Mouse (Mus musculus) embryonic facial prominence, embryonic 13.5 days (tissue): ENCODE measurements around the gene Abcc10. TPM values are rescaled to one million over a fixed set of nuclear protein-coding genes. Genes with fewer than 3 reads are reported as not detected.

ENCODE experiments used
- ATAC-seq: fragments of 200-750 bp; cut with Nextera tagmentation; 2 replicates; pipeline ENCODE4 v1.8.0; 2017; ENCODE audit warnings: low read depth; ENCODE audit not compliant: insufficient number of reproducible peaks, insufficient read depth, low FRiP score, low TSS enrichment
- H3K27ac ChIP-seq: fragments of 300-500 bp; sonication (generic); 2 replicates; pipeline ENCODE4 v1.5.1; 2015; ENCODE audit warnings: moderate library complexity, mild to moderate bottlenecking, inconsistent platforms
- H3K27me3 ChIP-seq: fragments of 300-500 bp; sonication (generic); 2 replicates; pipeline ENCODE4 v1.6.1; 2015; ENCODE audit warnings: mild to moderate bottlenecking, inconsistent platforms
- H3K36me3 ChIP-seq: fragments of 300-500 bp; sonication (generic); 2 replicates; pipeline ENCODE4 v1.6.1; 2015; ENCODE audit warnings: mild to moderate bottlenecking, inconsistent platforms
- H3K4me1 ChIP-seq: fragments of 300-500 bp; sonication (generic); 2 replicates; pipeline ENCODE4 v1.6.1; 2015; ENCODE audit warnings: inconsistent platforms
- H3K4me2 ChIP-seq: fragments of 300-500 bp; sonication (generic); 2 replicates; pipeline ENCODE4 v1.6.1; 2015; ENCODE audit warnings: moderate library complexity, mild to moderate bottlenecking, inconsistent platforms
- H3K4me3 ChIP-seq: fragments of 300-500 bp; sonication (generic); 2 replicates; pipeline ENCODE4 v1.5.1; 2015; ENCODE audit warnings: mild to moderate bottlenecking, inconsistent platforms
- H3K9ac ChIP-seq: fragments of 300-500 bp; sonication (generic); 2 replicates; pipeline ENCODE4 v1.6.1; 2015; ENCODE audit warnings: mild to moderate bottlenecking, inconsistent platforms
- H3K9me3 ChIP-seq: fragments of 300-500 bp; sonication (generic); 2 replicates; pipeline ENCODE4 v1.6.1; 2016; ENCODE audit warnings: inconsistent platforms
- WGBS: fragments of 180-500 bp; shearing (Covaris S2); methylation state at CpG from one replicate; pipeline ENCODE4 v1.1.7; 2015; ENCODE audit warnings: mixed read lengths; 5-methylcytosine and 5-hydroxymethylcytosine counted together
- polyA plus RNA-seq: library from polyadenylated mRNA; unstranded; fragments of >200 nt; fragmentation: Nextera tagmentation; extraction: Ambion mirVana; gene quantifications from 2 replicates; pipeline ENCODE4 v1.2.1, GENCODE M21; 2015

Gene Abcc10
- polyA plus RNA-seq, 1 experiment from 2014 or later, result 6.1 TPM

- H3K27me3 ChIP-seq, result no peaks in the 10 kb centered on the region
- H3K4me3 ChIP-seq, result no peak overlapping the region
- H3K4me1 ChIP-seq, result peaks cover 43% of the 10 kb centered on the region
- H3K9ac ChIP-seq, result no peak overlapping the region
- ATAC-seq, result no peak
- H3K27ac ChIP-seq, result no peak overlapping the region
- peaks cover 12% of the 10 kb centered on the region for H3K36me3 ChIP-seq
- no peaks in the 10 kb centered on the region for H3K9me3 ChIP-seq
- H3K4me2 ChIP-seq, result no peak overlapping the region
- 47% methylated on average over 7 of the region's 7 CpGs for WGBS
These were observed 43.5 kb downstream of the Abcc10 start for GRCm38 (mm10) chr17:46284653-46285052.

- H3K9ac ChIP-seq, result no peak overlapping the region
- H3K4me3 ChIP-seq, result no peak overlapping the region
- no peak overlapping the region for H3K4me2 ChIP-seq
- H3K9me3 ChIP-seq, result no peaks in the 10 kb centered on the region
- 87% methylated on average over 8 of the region's 8 CpGs for whole genome bisulfite sequencing
- H3K36me3 ChIP-seq, result peaks cover 19% of the 10 kb centered on the region
- H3K27me3 ChIP-seq, result no peaks in the 10 kb centered on the region
- H3K27ac ChIP-seq, result no peak overlapping the region
- ATAC-seq, result no peak
- H3K4me1 ChIP-seq, result peaks cover 45% of the 10 kb centered on the region
These were observed 44.2 kb downstream of the Abcc10 start for GRCm38 (mm10) chr17:46283911-46284310.

- Histone ChIP-seq H3K9ac (peak overlapping the region; percentile 87; the same call in 1 of the 2 replicates), H3K4me3 (peak overlapping the region; percentile 73), H3K4me1 (peaks cover 49% of the 10 kb centered on the region), H3K27me3 (no peaks in the 10 kb centered on the region), H3K36me3 (peaks cover 26% of the 10 kb centered on the region), H3K9me3 (no peaks in the 10 kb centered on the region), H3K4me2 (peak overlapping the region; percentile 93), H3K27ac (peak overlapping the region; percentile 97)
- 21% methylated on average over 9 of the region's 9 CpGs for WGBS
- no peak for ATAC-seq
These were observed 45.0 kb downstream of the Abcc10 start for GRCm38 (mm10) chr17:46283140-46283539.

DNA sequence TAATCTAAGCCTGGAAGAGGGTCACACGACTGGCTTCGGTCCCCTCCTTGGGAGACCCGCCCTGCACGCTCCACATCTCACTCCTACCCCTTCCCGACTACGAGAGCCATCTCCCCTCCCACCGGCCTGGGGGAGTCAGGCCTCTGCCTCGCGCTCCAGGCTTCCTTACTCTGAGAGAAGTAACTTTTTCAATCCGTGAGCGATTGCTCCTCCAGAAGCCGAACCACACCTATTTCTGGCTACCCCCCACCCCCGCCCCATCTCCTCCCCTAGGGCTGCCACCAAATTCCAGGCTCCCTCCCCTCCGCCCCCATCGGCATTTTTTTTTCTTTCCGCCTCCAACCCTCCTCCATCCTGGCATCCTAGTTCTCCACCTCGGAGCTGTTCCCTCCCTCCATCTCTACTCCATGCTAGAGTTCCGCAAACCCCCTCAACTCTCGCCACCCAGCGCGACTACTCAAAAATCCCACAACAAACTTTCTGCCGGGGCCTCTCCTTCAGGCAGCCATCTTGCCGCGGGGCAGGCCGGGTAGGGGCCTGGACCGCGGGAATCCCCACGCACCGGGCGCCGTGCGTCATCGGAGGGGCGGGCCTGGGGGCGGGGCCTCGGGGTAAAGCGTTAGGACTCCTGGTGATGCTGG is 45.5 kb downstream of the Abcc10 start, which contains the start of gene Tjap1:
TSS of gene Tjap1 (minus strand) at position 544 of the 641 bp plus-strand sequence.
- Histone ChIP-seq H3K4me3 (peak within 1 kb of the TSS; percentile 73), H3K27me3 (no peaks in the 10 kb centered on the region), H3K9ac (peak within 1 kb of the TSS; percentile 87), H3K4me1 (peaks cover 49% of the 10 kb centered on the region), H3K4me2 (peak within 1 kb of the TSS; percentile 93), H3K9me3 (no peaks in the 10 kb centered on the region), H3K36me3 (peaks cover 28% of the 10 kb centered on the region), H3K27ac (peak within 1 kb of the TSS; percentile 97)
- peak; percentile 88 for ATAC-seq
- under 1% methylated on average over 37 of the region's 37 CpGs for WGBS

GRCm38 (mm10) chr17:46278011-46278765 is 50.0 kb downstream of the Abcc10 start:
- Histone ChIP-seq H3K9me3 (no peaks in the 10 kb centered on the region), H3K27ac (peak overlapping the region; percentile 90), H3K9ac (peak overlapping the region; percentile 46; the same call in 1 of the 2 replicates), H3K4me1 (peaks cover 81% of the 10 kb centered on the region), H3K27me3 (no peaks in the 10 kb centered on the region), H3K4me3 (no peak overlapping the region), H3K36me3 (peaks cover 32% of the 10 kb centered on the region), H3K4me2 (peak overlapping the region; percentile 35)
- WGBS, result 44% methylated on average over 12 of the region's 12 CpGs
- no peak for ATAC-seq

GRCm38 (mm10) chr17:46277586-46277985 is 50.6 kb downstream of the Abcc10 start:
- H3K27me3 ChIP-seq, result no peaks in the 10 kb centered on the region
- peaks cover 38% of the 10 kb centered on the region for H3K36me3 ChIP-seq
- no peak overlapping the region for H3K4me3 ChIP-seq
- 9% methylated on average over 4 of the region's 4 CpGs for WGBS
- H3K27ac ChIP-seq, result peak overlapping the region; percentile 90
- H3K9ac ChIP-seq, result peak overlapping the region; percentile 52
- H3K9me3 ChIP-seq, result no peaks in the 10 kb centered on the region
- no peak for ATAC-seq
- H3K4me2 ChIP-seq, result peak overlapping the region; percentile 35
- peaks cover 85% of the 10 kb centered on the region for H3K4me1 ChIP-seq

- ATAC-seq, result no peak
- Histone ChIP-seq H3K4me1 (peaks cover 78% of the 10 kb centered on the region), H3K4me3 (no peak overlapping the region), H3K27ac (peak overlapping the region; percentile 77), H3K4me2 (no peak overlapping the region), H3K9me3 (no peaks in the 10 kb centered on the region), H3K27me3 (no peaks in the 10 kb centered on the region), H3K9ac (peak overlapping the region; percentile 32; the same call in 1 of the 2 replicates), H3K36me3 (peaks cover 53% of the 10 kb centered on the region)
- WGBS, result 90% methylated on average over 10 of the region's 10 CpGs
These were observed 52.6 kb downstream of the Abcc10 start for GRCm38 (mm10) chr17:46275506-46275905.

DNA sequence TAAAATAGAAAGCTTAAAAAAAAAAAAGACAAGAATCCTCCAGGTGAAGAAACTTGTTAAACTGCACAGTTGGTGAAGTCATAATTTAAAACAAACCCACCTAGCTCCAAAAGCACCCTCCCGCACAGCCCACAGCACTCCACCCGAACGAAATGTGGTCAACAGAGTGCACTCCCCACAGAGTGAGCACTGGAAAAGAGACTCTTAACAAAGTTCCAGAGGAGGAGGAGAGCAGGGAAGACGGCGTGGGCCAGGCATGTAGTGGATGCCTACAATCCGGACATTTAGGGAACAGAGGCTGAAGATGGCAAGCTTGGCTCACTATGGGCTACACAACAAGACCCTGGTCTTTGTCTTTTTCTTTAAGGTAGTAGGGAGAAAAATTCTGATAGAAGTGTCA is 53.1 kb downstream of the Abcc10 start:
- Histone ChIP-seq H3K27ac (peak overlapping the region; percentile 77), H3K9ac (peak overlapping the region; percentile 32; the same call in 1 of the 2 replicates), H3K9me3 (no peaks in the 10 kb centered on the region), H3K4me3 (no peak overlapping the region), H3K27me3 (no peaks in the 10 kb centered on the region), H3K36me3 (peaks cover 53% of the 10 kb centered on the region), H3K4me1 (peaks cover 79% of the 10 kb centered on the region), H3K4me2 (no peak overlapping the region)
- no peak for ATAC-seq
- WGBS, result 61% methylated on average over 6 of the region's 6 CpGs

DNA sequence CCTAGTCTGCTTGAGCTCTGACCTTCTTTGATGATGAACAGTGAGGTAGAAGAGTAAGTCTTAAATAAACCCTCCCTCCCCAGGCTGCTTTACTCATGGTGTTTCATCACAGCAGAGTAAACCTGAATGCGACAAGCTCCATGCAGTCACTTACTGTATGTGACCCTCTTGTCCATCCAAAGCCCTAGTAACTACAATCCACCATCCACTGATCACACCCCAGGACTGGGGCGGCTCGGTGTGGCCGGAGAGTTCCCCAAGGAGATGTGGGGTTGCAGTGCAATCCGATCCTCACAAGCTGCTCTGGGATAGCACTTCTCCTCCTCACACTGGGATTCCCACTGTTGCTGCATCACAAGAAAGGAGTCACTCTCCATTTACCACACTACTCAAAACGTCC is 53.7 kb downstream of the Abcc10 start:
- Histone ChIP-seq H3K4me3 (no peak overlapping the region), H3K4me2 (0 out of 2 replicates have a peak overlapping the region, but pooled peaks have one; percentile 10), H3K9me3 (no peaks in the 10 kb centered on the region), H3K36me3 (peaks cover 53% of the 10 kb centered on the region), H3K4me1 (peaks cover 84% of the 10 kb centered on the region), H3K9ac (peak overlapping the region; percentile 54), H3K27me3 (no peaks in the 10 kb centered on the region), H3K27ac (peak overlapping the region; percentile 77)
- 33% methylated on average over 6 of the region's 6 CpGs for WGBS
- no peak for ATAC-seq

DNA sequence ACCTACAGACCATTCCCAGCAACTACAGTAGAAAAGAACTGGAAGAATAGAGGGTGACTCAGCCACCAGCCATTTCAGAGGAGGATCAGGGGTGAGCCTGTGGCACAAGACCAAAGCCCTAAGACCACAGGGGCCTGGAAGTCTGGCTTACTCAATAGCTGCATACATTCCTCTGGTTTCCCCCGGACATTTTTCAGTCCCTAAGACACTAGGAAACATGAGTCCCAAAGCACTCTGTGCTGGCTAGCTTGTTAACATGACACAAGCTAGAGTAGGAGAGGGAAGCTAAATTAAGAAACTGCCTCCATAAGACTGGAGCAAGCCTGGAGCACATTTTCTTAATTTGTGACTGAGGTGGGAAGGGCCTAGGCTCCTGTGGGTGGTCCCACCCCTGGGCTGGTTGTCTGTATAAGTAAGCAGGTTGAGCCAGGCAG is 54.3 kb downstream of the Abcc10 start:
- Histone ChIP-seq H3K27ac (peak overlapping the region; percentile 77), H3K4me1 (peaks cover 84% of the 10 kb centered on the region), H3K36me3 (peaks cover 53% of the 10 kb centered on the region), H3K4me3 (no peak overlapping the region), H3K9me3 (no peaks in the 10 kb centered on the region), H3K9ac (peak overlapping the region; percentile 7; the same call in 1 of the 2 replicates), H3K27me3 (no peaks in the 10 kb centered on the region), H3K4me2 (0 out of 2 replicates have a peak overlapping the region, but pooled peaks have one; percentile 10)
- 0 out of 2 replicates have a peak, but pooled peaks have one; percentile 50 for ATAC-seq
- 12% methylated on average over 1 of the region's 1 CpGs for WGBS

DNA sequence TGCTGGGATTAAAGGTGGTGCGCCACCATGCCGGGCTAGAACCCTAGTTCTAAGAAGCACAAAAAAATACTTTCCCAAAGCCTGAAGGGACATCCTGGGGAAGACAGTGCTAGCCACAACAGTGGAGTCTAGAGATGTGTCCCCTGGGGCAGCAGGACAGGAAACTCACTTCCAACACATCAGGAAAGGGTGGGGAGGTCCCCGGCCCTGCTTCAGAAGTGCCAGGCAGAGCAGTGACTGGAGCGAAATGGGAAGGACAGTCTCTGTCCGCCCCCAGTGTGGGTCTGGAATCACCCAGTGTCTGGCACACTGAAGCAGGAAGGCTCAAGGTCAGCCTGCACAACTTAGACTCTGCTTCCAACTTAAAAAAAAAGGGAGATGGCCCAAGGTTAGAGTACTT is 55.5 kb downstream of the Abcc10 start:
- H3K4me3 ChIP-seq, result no peak overlapping the region
- H3K4me2 ChIP-seq, result no peak overlapping the region
- H3K9me3 ChIP-seq, result no peaks in the 10 kb centered on the region
- H3K27me3 ChIP-seq, result no peaks in the 10 kb centered on the region
- H3K36me3 ChIP-seq, result peaks cover 52% of the 10 kb centered on the region
- ATAC-seq, result no peak
- 76% methylated on average over 5 of the region's 5 CpGs for WGBS
- H3K4me1 ChIP-seq, result peaks cover 80% of the 10 kb centered on the region
- no peak overlapping the region for H3K27ac ChIP-seq
- H3K9ac ChIP-seq, result no peak overlapping the region
